In genomic region chr6:89557654-89558053, GRCm38 (mm10) we compare ENCODE assay signal across 17 mouse cellular contexts.
"Had no signal": no experiment of that assay in that cellular context is flagged by ENCODE, and none has a peak within 500 bp of the region (broad histone marks: within the 10 kb centered on the region; RNA-seq: fewer than 3 reads in every experiment).

No protein-coding gene starts in this region.

- H3K9ac ChIP-seq: neural tube, embryonic 12.5 days; neural tube, embryonic 13.5 days; neural tube, embryonic 15.5 days; stomach, embryonic 15.5 days had no signal

- H3K27ac ChIP-seq: neural tube, embryonic 12.5 days; neural tube, embryonic 13.5 days; neural tube, embryonic 15.5 days; stomach, embryonic 15.5 days; stomach, postnatal 0 days had no signal

- H3K36me3 ChIP-seq: neural tube, embryonic 12.5 days; neural tube, embryonic 13.5 days; stomach, embryonic 15.5 days had no signal

- H3K27me3 ChIP-seq: neural tube, embryonic 12.5 days; neural tube, embryonic 13.5 days; neural tube, embryonic 15.5 days; stomach, embryonic 15.5 days had no signal

- H3K4me3 ChIP-seq: neural tube, embryonic 12.5 days; neural tube, embryonic 13.5 days; neural tube, embryonic 15.5 days; stomach, embryonic 15.5 days had no signal

- DNase-seq: retina, postnatal 1 day; right cerebral cortex, adult 18-20 months; right cerebral cortex, postnatal 14 days; right cerebral cortex, postnatal 25 days; right cerebral cortex, postnatal 4 days; spleen, adult 18-20 months; thymus, adult 18-20 months; thymus, adult 2 months; thymus, postnatal 14 days; thymus, postnatal 25 days; thymus, postnatal 36 days; thymus, postnatal 4 days had no signal

- H3K4me1 ChIP-seq: neural tube, embryonic 12.5 days; stomach, embryonic 15.5 days had no signal

- H3K9me3 ChIP-seq: neural tube, embryonic 12.5 days; neural tube, embryonic 13.5 days; neural tube, embryonic 15.5 days; stomach, embryonic 15.5 days had no signal

- H3K4me2 ChIP-seq: neural tube, embryonic 12.5 days; neural tube, embryonic 13.5 days; neural tube, embryonic 15.5 days; stomach, embryonic 15.5 days had no signal
